8 mouse cellular contexts compared by ENCODE assay signal in genomic region chr3:70873688-70874551, GRCm38 (mm10).
A peak's percentile ranks its signal among the peaks of the same experiment; 100 is the strongest.
DNase-seq lines count a peak whose midpoint lies in the region; ATAC-seq lines count a peak whose summit lies in the region.
"Had no signal": no experiment of that assay in that cellular context is flagged by ENCODE, and none has a peak within 500 bp of the region (broad histone marks: within the 10 kb centered on the region; RNA-seq: fewer than 3 reads in every experiment).

No protein-coding gene starts in this region.

- WGBS in forebrain, embryonic 16.5 days = 39% methylated on average over 9 of the region's 9 CpGs

- no peak overlapping the region for H3K4me3 ChIP-seq in forebrain, embryonic 16.5 days (replicated peaks; ENCODE audit: low read length)

- peak; percentile 41 for DNase-seq in layer of hippocampus, adult 11-12 months (ENCODE audit: low spot score)
- DNase-seq in layer of hippocampus, postnatal 25 days (ENCODE audit: extremely low spot score in 1 of 2, low spot score in 1 of 2) = no peak
- peak; percentile 29 for DNase-seq in adipocyte (ENCODE audit: low spot score)
- DNase-seq in left cerebral cortex, postnatal 4 days = peak; percentile 10
- no peak for DNase-seq in testis, postnatal 14 days (ENCODE audit: low spot score)
- no peak for DNase-seq in MN1 (ENCODE audit: low spot score)
- DNase-seq: thymus, postnatal 36 days had no signal

- H3K9me3 ChIP-seq in forebrain, embryonic 16.5 days (ENCODE audit: control insufficient read depth, low read length) = no peaks in the 10 kb centered on the region

- peaks cover 7% of the 10 kb centered on the region for H3K4me1 ChIP-seq in forebrain, embryonic 16.5 days (replicated peaks; ENCODE audit: control insufficient read depth, insufficient read depth, low read length)

- H3K27ac ChIP-seq in forebrain, embryonic 16.5 days (ENCODE audit: low read length) = peak overlapping the region; percentile 13

- ATAC-seq in forebrain, embryonic 16.5 days = peak; percentile 68

- H3K27me3 ChIP-seq in forebrain, embryonic 16.5 days (replicated peaks; ENCODE audit: control insufficient read depth, insufficient read depth, low read length) = no peaks in the 10 kb centered on the region

- no peaks in the 10 kb centered on the region for H3K36me3 ChIP-seq in forebrain, embryonic 16.5 days (ENCODE audit: control insufficient read depth, insufficient read depth)

- intact Hi-C loops in left cerebral cortex, postnatal 4 days (cut with DNase I) = no loop called here

- no peak overlapping the region for H3K4me2 ChIP-seq in forebrain, embryonic 16.5 days (ENCODE audit: low read length)

- no peak overlapping the region for H3K9ac ChIP-seq in forebrain, embryonic 16.5 days (replicated peaks; ENCODE audit: low read depth, low read length)

Comparison
In these comparisons a context has a peak if more than half of its experiments do, and no peak if none do; other contexts are left out.
1. DNase-seq: peak in layer of hippocampus, adult 11-12 months (single experiment), adipocyte (single experiment) and left cerebral cortex, postnatal 4 days (single experiment); none in layer of hippocampus, postnatal 25 days (0 of 2), testis, postnatal 14 days (single experiment) and MN1 (single experiment).